Mouse (Mus musculus) kidney, postnatal 0 days (tissue): Measurements from ENCODE around the gene Ddx43. TPM values are rescaled to one million over a fixed set of nuclear protein-coding genes. Genes with fewer than 3 reads are reported as not detected.

Experiments
- ATAC-seq: fragments of 200-750 bp; cut with Nextera tagmentation; replicated peaks from 2 replicates; pipeline ENCODE4 v1.8.0; 2017; ENCODE audit warnings: low read depth, moderate number of reproducible peaks, moderate TSS enrichment, moderate library complexity; ENCODE audit not compliant: low FRiP score
- DNase-seq: peaks from one replicate; pipeline ENCODE4 v3.0.0-alpha.2; 2016; ENCODE audit warnings: low spot score
- H3K27ac ChIP-seq: fragments of 300-500 bp; sonication (generic); 2 replicates; pipeline ENCODE4 v1.5.1; 2014; ENCODE audit warnings: mild to moderate bottlenecking
- H3K27me3 ChIP-seq: fragments of 300-500 bp; sonication (generic); 2 replicates; pipeline ENCODE4 v1.6.1; 2014; ENCODE audit warnings: low read length, mixed read lengths; ENCODE audit not compliant: insufficient read depth
- H3K36me3 ChIP-seq: fragments of 300-500 bp; sonication (generic); 2 replicates; pipeline ENCODE4 v1.6.1; 2014; ENCODE audit warnings: low read length, mixed read lengths; ENCODE audit not compliant: insufficient read depth
- H3K4me1 ChIP-seq: fragments of 300-500 bp; sonication (generic); replicated peaks from 2 replicates; pipeline ENCODE4 v1.6.1; 2014; ENCODE audit warnings: antibody characterized with exemption, low read length, mixed read lengths; ENCODE audit not compliant: insufficient read depth
- H3K4me2 ChIP-seq: fragments of 300-500 bp; sonication (generic); 2 replicates; pipeline ENCODE4 v1.6.1; 2014; ENCODE audit warnings: mild to moderate bottlenecking, low read length, moderate library complexity, mixed read lengths
- H3K4me3 ChIP-seq: fragments of 300-500 bp; sonication (generic); replicated peaks from 2 replicates; pipeline ENCODE4 v1.5.1; 2014; ENCODE audit warnings: low read depth, low read length
- H3K9ac ChIP-seq: fragments of 300-500 bp; sonication (generic); 2 replicates; pipeline ENCODE4 v1.6.1; 2014; ENCODE audit warnings: low read depth, low read length
- H3K9me3 ChIP-seq: fragments of 300-500 bp; sonication (generic); replicated peaks from 2 replicates; pipeline ENCODE4 v1.6.1; 2016; ENCODE audit warnings: low read length, inconsistent platforms, mixed read lengths
- CTCF ChIP-seq: IDR thresholded peaks from 2 replicates; pipeline ENCODE4 v1.5.1; 2016; ENCODE audit warnings: antibody characterized with exemption, low read depth, mild to moderate bottlenecking, moderate library complexity
- WGBS: fragments of 180-500 bp; shearing (Covaris S2); extraction: QIAGEN DNeasy Blood & Tissue Kit; methylation state at CpG from one replicate; pipeline ENCODE4 v1.1.7; 2014; 5-methylcytosine and 5-hydroxymethylcytosine counted together
- polyA plus RNA-seq: library from polyadenylated mRNA; unstranded; fragments of >200 nt; fragmentation: Nextera tagmentation; extraction: Ambion mirVana; gene quantifications from 2 replicates; pipeline ENCODE4 v1.2.1, GENCODE M21; 2015

Ddx43 gene
- polyA plus RNA-seq, 1 experiment from 2014 or later, result 0.22 TPM

GRCm38 (mm10) chr9:78371441-78371840 is 24.1 kb upstream of the Ddx43 start:
- Histone ChIP-seq H3K4me1 (no peaks in the 10 kb centered on the region), H3K4me3 (no peak overlapping the region), H3K9me3 (no peaks in the 10 kb centered on the region), H3K9ac (no peak overlapping the region), H3K27ac (no peak overlapping the region), H3K36me3 (no peaks in the 10 kb centered on the region), H3K27me3 (no peaks in the 10 kb centered on the region), H3K4me2 (no peak overlapping the region)
- DNase-seq (no peak), ATAC-seq (no peak)
- WGBS, result 98% methylated on average over 3 of the region's 3 CpGs
- no peak for TF ChIP-seq CTCF

DNA sequence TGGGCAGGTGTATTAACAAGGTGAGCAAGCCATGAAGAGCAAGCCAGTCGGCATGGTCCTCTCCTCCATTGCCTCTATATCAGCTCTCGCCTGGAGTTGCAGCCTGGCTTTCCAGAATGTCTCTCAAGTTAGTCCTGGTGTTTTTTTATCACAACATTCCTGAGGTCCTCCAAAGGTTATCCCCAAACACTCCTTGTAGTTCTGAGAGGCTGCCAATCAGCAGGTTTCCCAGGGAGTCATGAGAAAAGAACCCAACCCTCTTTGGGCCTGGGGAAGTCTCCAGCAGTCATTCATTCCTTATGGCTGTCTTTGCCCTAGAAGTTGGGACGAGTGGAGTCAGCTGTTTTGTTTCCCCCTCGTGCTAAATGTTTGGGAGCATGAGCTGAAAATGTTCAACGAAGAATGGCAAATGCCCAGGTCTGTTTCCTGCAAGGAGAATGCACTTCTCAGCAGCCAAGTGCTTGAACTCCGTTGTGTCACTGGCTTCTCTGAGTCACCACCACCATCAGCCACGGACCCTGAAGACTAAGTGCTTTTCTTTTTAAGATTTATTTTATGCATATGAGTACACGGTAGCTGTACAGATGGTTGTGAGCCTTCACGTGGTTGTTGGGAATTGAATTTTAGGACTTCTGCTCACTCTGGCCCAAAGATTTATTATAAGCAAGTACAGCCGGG is 22.6 kb upstream of the Ddx43 start:
- no peak overlapping the region for H3K4me2 ChIP-seq
- H3K36me3 ChIP-seq, result no peaks in the 10 kb centered on the region
- H3K9me3 ChIP-seq, result no peaks in the 10 kb centered on the region
- no peak overlapping the region for H3K27ac ChIP-seq
- H3K4me1 ChIP-seq, result peaks cover 3% of the 10 kb centered on the region; the same call in 1 of the 2 replicates
- no peak overlapping the region for H3K9ac ChIP-seq
- no peak overlapping the region for H3K4me3 ChIP-seq
- no peaks in the 10 kb centered on the region for H3K27me3 ChIP-seq
- no peak for DNase-seq
- no peak for TF ChIP-seq CTCF
- no peak for ATAC-seq
- 76% methylated on average over 10 of the region's 10 CpGs for WGBS

DNA sequence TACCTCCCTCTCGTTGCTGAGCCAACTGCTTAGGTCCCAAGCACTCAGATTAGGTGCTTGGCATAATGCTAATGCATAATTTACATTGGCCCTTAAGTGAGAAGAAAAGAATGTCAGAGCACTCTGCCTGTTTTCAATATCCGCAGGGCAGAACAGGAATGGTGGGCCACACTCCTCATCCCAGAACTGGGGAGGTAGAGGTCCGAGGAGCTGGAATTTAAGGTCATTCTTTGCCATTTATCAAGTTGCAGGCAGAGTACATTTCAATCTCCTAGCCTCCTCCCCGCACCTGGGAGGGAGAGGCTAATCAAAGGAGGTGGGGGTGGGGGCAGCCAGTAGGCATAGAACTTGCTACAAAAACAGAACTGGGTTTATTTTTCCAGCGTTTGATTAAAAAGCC is 21.2 kb upstream of the Ddx43 start:
- no peak overlapping the region for H3K4me2 ChIP-seq
- H3K27me3 ChIP-seq, result no peaks in the 10 kb centered on the region
- H3K9me3 ChIP-seq, result no peaks in the 10 kb centered on the region
- no peak for TF ChIP-seq CTCF
- no peak overlapping the region for H3K4me3 ChIP-seq
- DNase-seq, result no peak
- H3K4me1 ChIP-seq, result peaks cover 6% of the 10 kb centered on the region; the same call in 1 of the 2 replicates
- WGBS, result 34% methylated on average over 5 of the region's 5 CpGs
- H3K27ac ChIP-seq, result no peak overlapping the region
- no peaks in the 10 kb centered on the region for H3K36me3 ChIP-seq
- no peak for ATAC-seq
- H3K9ac ChIP-seq, result no peak overlapping the region

DNA sequence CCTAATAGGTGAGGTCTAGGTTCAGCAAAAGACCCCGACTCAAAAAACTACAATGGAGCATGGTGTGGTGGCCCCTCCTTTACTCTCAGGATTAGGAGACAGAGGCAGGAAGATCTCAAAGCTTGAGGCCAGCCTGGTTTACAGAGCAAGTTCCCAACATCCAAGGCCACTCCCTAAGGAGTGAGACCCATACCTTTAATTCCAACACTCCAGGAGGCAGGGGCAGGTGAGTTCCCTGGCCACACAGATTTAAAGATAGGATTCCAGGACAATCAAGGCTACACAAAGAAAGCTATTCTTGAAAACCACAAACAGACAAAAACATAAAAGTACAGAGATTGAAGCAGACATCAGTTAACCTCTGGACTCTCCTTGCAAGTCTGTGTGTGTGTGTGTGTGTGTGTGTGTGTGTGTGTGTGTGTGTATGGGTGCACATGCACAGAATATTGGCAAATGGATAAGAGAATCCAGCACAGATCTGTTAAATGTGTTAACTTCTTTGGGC is 20.6 kb upstream of the Ddx43 start:
- ATAC-seq, result no peak
- no peaks in the 10 kb centered on the region for H3K9me3 ChIP-seq
- H3K4me1 ChIP-seq, result peaks cover 6% of the 10 kb centered on the region; the same call in 1 of the 2 replicates
- TF ChIP-seq CTCF, result no peak
- H3K9ac ChIP-seq, result no peak overlapping the region
- H3K4me2 ChIP-seq, result no peak overlapping the region
- no peak for DNase-seq
- no peak overlapping the region for H3K27ac ChIP-seq
- H3K27me3 ChIP-seq, result no peaks in the 10 kb centered on the region
- H3K36me3 ChIP-seq, result no peaks in the 10 kb centered on the region
- H3K4me3 ChIP-seq, result no peak overlapping the region
- 48% methylated on average over 1 of the region's 1 CpGs for WGBS

DNA sequence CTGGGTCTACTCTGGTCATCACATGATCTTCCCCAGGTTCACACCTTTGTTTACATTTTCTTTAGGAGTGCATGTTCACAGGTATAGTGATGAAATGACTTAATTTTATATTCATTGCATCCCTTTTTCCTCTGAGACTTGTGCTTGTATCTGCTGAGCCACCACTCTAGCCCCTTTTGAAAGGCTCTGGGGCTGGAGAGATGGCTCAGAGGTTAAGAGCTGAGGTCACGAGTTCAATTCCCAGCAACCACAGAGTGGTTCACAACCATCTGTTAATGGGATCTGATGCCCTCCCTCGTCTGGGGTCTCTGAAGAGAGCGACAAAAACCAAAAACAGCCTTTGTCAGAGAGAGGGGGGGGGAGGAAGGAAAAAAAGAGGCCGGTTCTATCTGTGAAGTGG is 20.1 kb upstream of the Ddx43 start:
- no peak overlapping the region for H3K27ac ChIP-seq
- ATAC-seq (no peak), DNase-seq (no peak)
- H3K9me3 ChIP-seq, result no peaks in the 10 kb centered on the region
- no peak for TF ChIP-seq CTCF
- H3K4me2 ChIP-seq, result no peak overlapping the region
- H3K36me3 ChIP-seq, result no peaks in the 10 kb centered on the region
- H3K4me3 ChIP-seq, result no peak overlapping the region
- WGBS, result 76% methylated on average over 4 of the region's 4 CpGs
- H3K9ac ChIP-seq, result no peak overlapping the region
- H3K27me3 ChIP-seq, result no peaks in the 10 kb centered on the region
- peaks cover 6% of the 10 kb centered on the region; the same call in 1 of the 2 replicates for H3K4me1 ChIP-seq

DNA sequence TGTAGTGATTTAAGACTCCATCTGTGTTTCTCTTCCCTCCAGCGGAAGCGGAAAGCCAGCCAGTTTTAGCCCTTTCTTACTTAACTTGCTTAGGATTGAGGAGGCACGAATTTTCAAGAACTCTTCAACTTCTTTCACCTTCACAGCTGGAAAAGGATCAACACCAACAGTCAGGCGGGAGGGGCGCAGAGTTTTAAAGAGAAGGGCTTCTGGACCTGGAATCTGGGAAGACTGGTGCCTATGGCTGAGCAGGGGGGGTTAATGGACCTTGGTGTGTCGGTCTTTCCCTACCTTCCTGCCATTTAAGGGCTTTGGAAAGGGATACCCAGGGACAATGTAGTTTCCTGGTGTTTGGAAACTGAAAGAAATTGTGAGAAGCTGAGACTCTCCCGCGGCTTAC is 18.0 kb upstream of the Ddx43 start:
- H3K4me1 ChIP-seq, result peaks cover 6% of the 10 kb centered on the region; the same call in 1 of the 2 replicates
- no peaks in the 10 kb centered on the region for H3K36me3 ChIP-seq
- H3K9me3 ChIP-seq, result no peaks in the 10 kb centered on the region
- no peak for DNase-seq
- 28% methylated on average over 8 of the region's 8 CpGs for WGBS
- TF ChIP-seq CTCF, result no peak
- no peak for ATAC-seq
- no peak overlapping the region for H3K9ac ChIP-seq
- H3K4me3 ChIP-seq, result peak overlapping the region; percentile 8; the same call in 1 of the 2 replicates
- H3K27me3 ChIP-seq, result no peaks in the 10 kb centered on the region
- H3K4me2 ChIP-seq, result peak overlapping the region; percentile 59
- H3K27ac ChIP-seq, result no peak overlapping the region
